Mouse (Mus musculus) limb, embryonic 14.5 days (tissue): Measurements from ENCODE around the gene Piezo1. TPM values are rescaled to one million over a fixed set of nuclear protein-coding genes. Genes with fewer than 3 reads are reported as not detected.
A peak's percentile ranks its signal among the peaks of the same experiment; 100 is the strongest.

Experiments used
- ATAC-seq: fragments of 200-750 bp; cut with Nextera tagmentation; 2 replicates; pipeline ENCODE4 v1.8.0; 2017; ENCODE audit warnings: low read depth, moderate number of reproducible peaks, moderate TSS enrichment; ENCODE audit not compliant: low FRiP score
- DNase-seq: peaks from one replicate; pipeline ENCODE4 v3.0.0-alpha.2; 2015; ENCODE audit warnings: low spot score
- H3K27ac ChIP-seq: fragments of 300-500 bp; sonication (generic); replicated peaks from 2 replicates; pipeline ENCODE4 v1.5.1; 2014; ENCODE audit warnings: low read depth, mild to moderate bottlenecking, low read length, moderate library complexity, mixed read lengths
- H3K27me3 ChIP-seq: fragments of 300-500 bp; sonication (generic); 2 replicates; pipeline ENCODE4 v1.6.1; 2014; ENCODE audit warnings: low read length, mixed read lengths; ENCODE audit not compliant: control insufficient read depth, insufficient read depth
- H3K36me3 ChIP-seq: fragments of 300-500 bp; sonication (generic); 2 replicates; pipeline ENCODE4 v1.6.1; 2014; ENCODE audit warnings: mild to moderate bottlenecking, low read length, moderate library complexity, mixed read lengths; ENCODE audit not compliant: control insufficient read depth, insufficient read depth
- H3K4me1 ChIP-seq: fragments of 300-500 bp; sonication (generic); 2 replicates; pipeline ENCODE4 v1.6.1; 2014; ENCODE audit warnings: antibody characterized with exemption, low read length, mixed read lengths; ENCODE audit not compliant: control insufficient read depth, insufficient read depth
- H3K4me2 ChIP-seq: fragments of 300-500 bp; sonication (generic); replicated peaks from 2 replicates; pipeline ENCODE4 v1.6.1; 2014; ENCODE audit warnings: low read depth, mild to moderate bottlenecking, low read length, moderate library complexity; ENCODE audit not compliant: severe bottlenecking
- H3K4me3 ChIP-seq: fragments of 300-500 bp; sonication (generic); replicated peaks from 2 replicates; pipeline ENCODE4 v1.5.1; 2014; ENCODE audit warnings: low read length
- H3K9ac ChIP-seq: fragments of 300-500 bp; sonication (generic); 2 replicates; pipeline ENCODE4 v1.6.1; 2014; ENCODE audit warnings: mild to moderate bottlenecking, low read depth, low read length, moderate library complexity; ENCODE audit not compliant: severe bottlenecking
- H3K9me3 ChIP-seq: fragments of 300-500 bp; sonication (generic); 2 replicates; pipeline ENCODE4 v1.6.1; 2016; ENCODE audit warnings: low read length; ENCODE audit not compliant: control insufficient read depth
- POLR2A ChIP-seq: fragments of 200-500 bp; IDR thresholded peaks from 2 replicates; pipeline ENCODE4 v1.8.0; 2012; ENCODE audit warnings: inconsistent platforms, mild to moderate bottlenecking, moderate library complexity, borderline replicate concordance; ENCODE audit not compliant: insufficient read depth, insufficient read length; ENCODE audit errors: extremely low read depth
- WGBS: fragments of 180-500 bp; shearing (Covaris S2); extraction: QIAGEN DNeasy Blood & Tissue Kit; methylation state at CpG from one replicate; pipeline ENCODE4 v1.1.7; 2014; 5-methylcytosine and 5-hydroxymethylcytosine counted together
- polyA plus RNA-seq, 2 experiments: library from polyadenylated mRNA; depleted of rRNA in 1 of 2; stranded (reverse) in 1 of 2; unstranded in 1 of 2; fragments of >200 nt; fragmentation: Nextera tagmentation in 1 of 2; extraction: Ambion mirVana in 1 of 2; gene quantifications; 2 replicates each; pipeline versions ENCODE4 v1.2.1 to v1.2.3; 2012 to 2014

The Piezo1 gene
- polyA plus RNA-seq (2012; rRNA removed) (93.3 and 120 TPM in 2 replicates), polyA plus RNA-seq (2014; fragmentation: Nextera tagmentation; extraction: Ambion mirVana) (20.4 and 20.7 TPM in 2 replicates)

GRCm38 (mm10) chr8:122551265-122552051, at the start of gene Piezo1:
Piezo1 (minus strand) TSS chr8:122551329.
- H3K9ac ChIP-seq = peak within 1 kb of the TSS; percentile 89
- H3K4me3 ChIP-seq = peak within 1 kb of the TSS; percentile 73
- WGBS = 12% methylated on average over 49 of the region's 56 CpGs
- TF ChIP-seq POLR2A = 0 out of 2 replicates have a peak, but pooled peaks have one; percentile 78
- H3K36me3 ChIP-seq = no peaks in the 10 kb centered on the region
- no peaks in the 10 kb centered on the region for H3K9me3 ChIP-seq
- H3K4me1 ChIP-seq = peaks cover 39% of the 10 kb centered on the region
- peak within 1 kb of the TSS; percentile 89 for H3K27ac ChIP-seq
- ATAC-seq = peak; percentile 73
- peak; percentile 88 for DNase-seq
- peak within 1 kb of the TSS; percentile 88 for H3K4me2 ChIP-seq
- no peaks in the 10 kb centered on the region for H3K27me3 ChIP-seq

- no peak overlapping the region for H3K27ac ChIP-seq
- no peaks in the 10 kb centered on the region for H3K9me3 ChIP-seq
- WGBS = 87% methylated on average over 9 of the region's 9 CpGs
- H3K4me1 ChIP-seq = no peaks in the 10 kb centered on the region
- ATAC-seq = no peak
- TF ChIP-seq POLR2A = no peak
- no peaks in the 10 kb centered on the region for H3K27me3 ChIP-seq
- no peak for DNase-seq
- no peaks in the 10 kb centered on the region; the same call in 1 of the 2 replicates for H3K36me3 ChIP-seq
- no peak overlapping the region for H3K4me2 ChIP-seq
- no peak overlapping the region for H3K9ac ChIP-seq
- H3K4me3 ChIP-seq = no peak overlapping the region
These were observed 49.5 kb upstream of the Piezo1 start for GRCm38 (mm10) chr8:122600666-122601065.

- H3K9ac ChIP-seq = no peak overlapping the region
- peaks cover 4% of the 10 kb centered on the region; the same call in 1 of the 2 replicates for H3K36me3 ChIP-seq
- 53% methylated on average over 4 of the region's 4 CpGs for WGBS
- no peak for TF ChIP-seq POLR2A
- DNase-seq (no peak), ATAC-seq (no peak)
- no peak overlapping the region for H3K4me3 ChIP-seq
- H3K9me3 ChIP-seq = no peaks in the 10 kb centered on the region
- H3K27ac ChIP-seq = no peak overlapping the region
- H3K4me2 ChIP-seq = no peak overlapping the region
- no peaks in the 10 kb centered on the region for H3K4me1 ChIP-seq
- H3K27me3 ChIP-seq = no peaks in the 10 kb centered on the region
These were observed 44.9 kb upstream of the Piezo1 start for GRCm38 (mm10) chr8:122596031-122596430.

- H3K27me3 ChIP-seq = no peaks in the 10 kb centered on the region
- H3K4me1 ChIP-seq = no peaks in the 10 kb centered on the region
- no peak for ATAC-seq
- H3K4me2 ChIP-seq = no peak overlapping the region
- no peak overlapping the region for H3K27ac ChIP-seq
- TF ChIP-seq POLR2A = no peak
- H3K4me3 ChIP-seq = no peak overlapping the region
- 74% methylated on average over 19 of the region's 19 CpGs for WGBS
- no peak for DNase-seq
- H3K36me3 ChIP-seq = peaks cover 4% of the 10 kb centered on the region; the same call in 1 of the 2 replicates
- no peaks in the 10 kb centered on the region for H3K9me3 ChIP-seq
- peak overlapping the region; percentile 16; the same call in 1 of the 2 replicates for H3K9ac ChIP-seq
These were observed 42.8 kb upstream of the Piezo1 start for GRCm38 (mm10) chr8:122593783-122594507.

GRCm38 (mm10) chr8:122593240-122593639, 42.1 kb upstream of the Piezo1 start:
- DNase-seq (no peak), ATAC-seq (no peak)
- H3K9ac ChIP-seq = peak overlapping the region; percentile 16; the same call in 1 of the 2 replicates
- H3K4me1 ChIP-seq = no peaks in the 10 kb centered on the region
- H3K27me3 ChIP-seq = no peaks in the 10 kb centered on the region
- H3K4me3 ChIP-seq = no peak overlapping the region
- no peaks in the 10 kb centered on the region for H3K9me3 ChIP-seq
- no peak overlapping the region for H3K27ac ChIP-seq
- H3K36me3 ChIP-seq = peaks cover 4% of the 10 kb centered on the region; the same call in 1 of the 2 replicates
- H3K4me2 ChIP-seq = no peak overlapping the region
- TF ChIP-seq POLR2A = no peak
- 50% methylated on average over 12 of the region's 12 CpGs for WGBS
